Mouse (Mus musculus) cerebellum, adult 11 months (tissue): ENCODE measurements at regions not wholly inside any gene's neighbourhood (a gene's known extent, or its start where the extent isn't known, plus 50 kb on each side); places are given as distances from the start of the nearest gene placed in this dataset.
A peak's percentile ranks its signal among the peaks of the same experiment; 100 is the strongest.

Experiments
- DNase-seq: peaks from one replicate; pipeline ENCODE4 v3.0.0; 2022

GRCm38 (mm10) chrX:4688291-4688690 is 112.0 kb upstream of the Btbd35f4 start:
- peak; percentile 0 for DNase-seq
